Mouse (Mus musculus) CH12.LX (cell line): Measurements from ENCODE around the gene Lsr.

ENCODE experiments used
- CTCF ChIP-seq, 2 experiments: IDR thresholded peaks in 1 of 2; conservative IDR thresholded peaks in 1 of 2; 2 replicates each; pipeline ENCODE4 v1.5.1; 2011 to 2012; ENCODE audit warnings: low read depth in 2 of 2, low read length in 2 of 2, improper control_type of control experiment in 1 of 2, inconsistent platforms in 1 of 2, mild to moderate bottlenecking in 1 of 2, moderate library complexity in 1 of 2
- POLR2A ChIP-seq: IDR thresholded peaks from 2 replicates; pipeline ENCODE4 v1.6.1; 2011; ENCODE audit warnings: low read depth, mild to moderate bottlenecking, improper control_type of control experiment, low read length
- ZMIZ1 ChIP-seq: IDR thresholded peaks from 2 replicates; pipeline ENCODE4 v1.6.1; 2012; ENCODE audit warnings: low read depth, mild to moderate bottlenecking, inconsistent platforms, low read length, improper control_type of control experiment

GRCm38 (mm10) chr7:30953459-30953858 lies 19.8 kb downstream of the Lsr start:
- TF ChIP-seq POLR2A (no peak), ZMIZ1 (no peak), CTCF (conservative IDR thresholded peaks at IDR 0.05 in 1 of 2, IDR thresholded peaks at IDR 0.05 in 1 of 2; ENCODE audit: low read depth in 2 of 2, low read length in 2 of 2) (no peak)
